Mouse (Mus musculus) spleen, adult 2 months (tissue): ENCODE measurements around the gene Smyd3.

Experiments
- CTCF ChIP-seq: fragments of 200-500 bp; IDR thresholded peaks from 2 replicates; pipeline ENCODE4 v1.5.1; 2011; ENCODE audit warnings: mild to moderate bottlenecking, inconsistent platforms; ENCODE audit not compliant: insufficient read depth, insufficient read length, insufficient replicate concordance; ENCODE audit errors: extremely low read depth
- POLR2A ChIP-seq: fragments of 200-500 bp; IDR thresholded peaks from 2 replicates; pipeline ENCODE4 v1.6.1; 2011; ENCODE audit warnings: low read depth, low read length, inconsistent platforms

GRCm38 (mm10) chr1:179326262-179326964, 191.4 kb downstream of the Smyd3 start:
- TF ChIP-seq CTCF (no peak), POLR2A (no peak)
